Mouse (Mus musculus) erythroblast, adult 5-6 weeks (primary cell): ENCODE data around the gene Gp1ba. TPM values are rescaled to one million over a fixed set of nuclear protein-coding genes. Genes with fewer than 3 reads are reported as not detected.

ENCODE experiments used
- ATAC-seq: replicated peaks from 2 replicates; pipeline ENCODE4 v1.8.0; 2016; ENCODE audit warnings: moderate number of reproducible peaks, mild to moderate bottlenecking, moderate TSS enrichment, inconsistent platforms; ENCODE audit not compliant: poor library complexity, low FRiP score, severe bottlenecking
- total RNA-seq, 2 experiments: library from RNA; stranded (forward) in 1 of 2; stranded (reverse) in 1 of 2; fragments of 150-400 nt in 1 of 2; fragments of 200-764, 138-1000 nt in 1 of 2; gene quantifications; 2 replicates each; pipeline versions ENCODE4 v1.2.3 to v1.2.4; 2015 to 2017; ENCODE audit warnings: low replicate concordance in 2 of 2

Gp1ba gene
- total RNA-seq, 2 experiments from 2014 or later, result not detected

- no peak for ATAC-seq
Measured at GRCm38 (mm10) chr11:70652029-70652883, 13.3 kb downstream of the Gp1ba start.

- ATAC-seq, result no peak
Measured at GRCm38 (mm10) chr11:70652884-70653344, 14.0 kb downstream of the Gp1ba start.

DNA sequence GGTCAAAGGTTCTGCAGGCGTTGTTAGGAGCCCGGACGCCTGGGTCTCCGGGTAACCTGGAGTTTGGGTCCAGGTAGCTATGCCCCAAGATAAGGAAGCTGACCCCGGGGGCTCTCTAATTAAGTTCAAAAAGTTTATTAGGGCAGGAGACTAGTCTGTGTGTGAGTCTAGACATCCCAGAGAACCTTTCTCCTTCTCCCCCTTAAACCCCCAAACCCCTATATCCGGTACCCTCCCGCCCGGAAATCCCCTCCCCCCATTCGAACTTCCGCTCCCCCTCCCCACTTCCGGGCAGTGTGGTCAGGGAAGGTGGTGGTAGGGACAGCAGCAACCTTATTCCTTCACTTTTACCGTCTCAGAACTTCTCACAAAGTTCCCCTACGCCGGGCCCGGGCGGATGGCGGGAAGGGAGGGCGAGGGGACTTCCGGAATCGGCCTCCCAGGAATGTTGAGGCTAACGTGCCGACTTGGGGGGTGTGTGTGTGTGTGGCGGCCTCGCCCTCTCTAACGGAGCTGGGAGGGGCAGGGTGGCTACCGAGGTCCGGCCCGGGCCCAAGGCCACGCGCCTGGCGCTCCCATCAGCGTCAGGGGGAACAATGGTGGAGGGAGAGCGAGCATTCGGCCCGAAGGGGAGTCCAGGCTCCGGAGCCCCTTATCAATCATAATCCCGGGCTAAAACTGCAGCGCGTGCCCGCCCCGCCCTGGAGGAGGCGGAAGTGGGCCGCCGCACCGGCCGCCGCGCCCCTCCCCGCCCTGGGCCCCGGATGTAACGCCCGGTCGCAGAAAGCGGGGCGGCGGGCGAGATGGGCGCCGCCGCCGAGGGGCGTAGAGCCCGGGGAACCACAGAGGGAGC lies 14.6 kb downstream of the Gp1ba start:
- peak; percentile 47 for ATAC-seq

DNA sequence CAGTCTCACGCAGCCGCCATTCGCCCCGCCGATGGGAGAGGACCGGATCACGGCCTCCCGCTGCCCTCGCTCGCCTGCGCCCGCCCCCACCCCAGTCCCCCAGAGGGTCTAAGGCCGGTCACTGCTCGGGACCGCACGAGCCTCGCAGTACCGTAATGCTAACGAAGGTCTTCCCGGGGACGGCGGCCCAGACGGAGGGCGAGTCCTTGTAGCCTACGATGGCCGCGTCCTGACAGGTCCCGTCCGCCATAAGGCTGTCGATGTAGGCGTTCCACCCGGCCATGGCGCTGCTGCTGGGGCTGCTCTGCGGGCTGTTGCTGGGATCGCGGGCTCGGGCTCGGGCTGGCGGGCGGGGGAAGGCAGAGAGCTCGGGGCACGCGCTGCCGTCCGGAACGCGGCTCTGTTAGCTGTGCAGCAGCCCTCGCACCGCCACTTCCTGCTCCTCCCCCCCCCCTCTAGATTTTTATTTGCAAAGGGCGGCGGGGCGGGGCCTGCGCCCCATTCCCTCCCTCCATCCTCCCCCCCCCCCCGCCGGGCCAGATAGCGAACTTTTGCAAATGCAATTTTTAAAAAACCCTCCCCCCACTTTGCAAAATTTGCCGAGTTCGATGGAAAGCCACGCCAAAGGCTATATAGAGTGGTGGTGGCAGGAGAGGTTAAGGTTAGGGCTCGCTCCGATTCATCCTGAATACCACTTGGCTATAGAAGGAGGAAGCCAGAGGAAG lies 15.4 kb downstream of the Gp1ba start, which contains the start of gene Pfn1:
Pfn1 (minus strand) TSS at position 447 of the 725 bp plus-strand sequence.
- ATAC-seq, result peak; percentile 48

DNA sequence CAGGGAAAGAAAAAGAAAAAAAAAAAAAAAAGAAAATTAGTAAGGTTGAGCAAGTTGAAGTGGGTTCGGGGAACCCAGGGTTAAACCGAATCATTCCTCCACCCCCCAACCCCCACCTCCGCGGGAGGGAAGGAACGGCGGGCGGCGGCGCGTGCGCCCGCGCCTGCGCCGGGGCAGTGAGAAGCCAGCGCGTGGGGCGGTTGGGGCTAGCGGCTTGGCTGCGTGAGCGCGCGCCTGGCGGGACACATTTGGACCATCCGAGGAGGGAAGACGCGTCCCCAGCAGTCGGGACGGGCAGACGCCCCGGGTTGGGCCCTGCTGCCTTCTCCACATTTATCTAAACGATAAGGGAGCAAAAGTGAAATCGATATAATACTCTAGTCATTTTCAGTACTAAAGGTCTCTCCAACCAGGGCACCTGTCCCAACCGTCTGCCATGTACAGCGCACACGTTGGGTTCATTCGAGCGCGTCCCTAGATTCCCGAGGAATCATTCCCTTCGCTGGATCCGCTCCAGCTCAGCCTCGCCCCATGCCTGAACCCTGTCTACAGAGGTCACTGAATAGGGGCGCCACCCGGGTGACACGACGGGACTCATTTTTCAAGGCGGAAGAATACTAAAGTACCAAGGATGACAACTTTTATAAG lies 16.1 kb downstream of the Gp1ba start:
- peak; percentile 9; the same call in 1 of the 2 replicates for ATAC-seq

- ATAC-seq, result no peak
Measured at GRCm38 (mm10) chr11:70655571-70656455, 16.9 kb downstream of the Gp1ba start.

DNA sequence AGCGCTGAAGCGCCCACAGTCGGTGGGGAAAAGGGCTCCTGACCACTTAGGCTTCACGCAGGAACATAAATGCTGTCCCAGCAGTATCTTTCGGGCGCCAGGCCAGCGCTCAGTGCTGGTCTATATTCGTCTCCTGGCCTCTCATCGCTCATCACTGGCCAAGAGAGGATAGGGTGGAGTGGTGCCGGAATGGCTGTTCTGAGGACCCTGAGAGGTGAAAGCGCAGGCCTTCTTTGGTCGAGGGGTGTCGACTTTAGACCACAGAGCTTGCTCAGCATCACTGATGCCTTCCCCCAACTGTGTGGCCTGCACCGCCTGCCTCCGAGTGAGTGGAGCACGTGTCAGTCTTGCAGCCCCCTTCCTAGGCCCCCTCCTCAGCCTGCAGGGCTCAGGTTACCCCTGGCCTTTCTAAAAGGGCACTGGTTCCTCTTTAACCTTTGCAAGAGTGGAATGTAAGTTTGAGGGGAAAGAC lies 17.6 kb downstream of the Gp1ba start:
- ATAC-seq, result no peak

DNA sequence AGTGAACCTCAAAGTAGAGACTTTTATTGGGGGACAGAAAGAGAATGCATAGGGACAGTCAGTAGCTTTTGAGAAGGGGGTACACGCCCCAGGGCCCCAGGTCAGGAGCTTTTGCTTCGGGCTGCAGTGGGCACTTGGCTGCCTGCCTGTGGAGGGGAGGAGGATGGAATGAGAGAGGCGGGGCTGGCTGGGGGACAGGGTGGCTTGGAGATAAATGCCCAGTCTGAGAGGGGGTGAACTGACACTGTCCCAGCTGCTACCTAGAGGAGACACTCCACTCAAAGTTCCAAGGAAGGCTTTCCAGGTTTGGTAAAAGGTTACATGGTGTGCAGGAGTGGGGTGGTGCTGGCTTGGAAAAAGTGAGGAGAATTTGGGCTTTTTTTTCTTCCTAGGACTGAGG lies 18.0 kb downstream of the Gp1ba start, which contains the start of gene Eno3:
Eno3 (plus strand) TSS at position 239 of the 400 bp plus-strand sequence.
- no peak for ATAC-seq

DNA sequence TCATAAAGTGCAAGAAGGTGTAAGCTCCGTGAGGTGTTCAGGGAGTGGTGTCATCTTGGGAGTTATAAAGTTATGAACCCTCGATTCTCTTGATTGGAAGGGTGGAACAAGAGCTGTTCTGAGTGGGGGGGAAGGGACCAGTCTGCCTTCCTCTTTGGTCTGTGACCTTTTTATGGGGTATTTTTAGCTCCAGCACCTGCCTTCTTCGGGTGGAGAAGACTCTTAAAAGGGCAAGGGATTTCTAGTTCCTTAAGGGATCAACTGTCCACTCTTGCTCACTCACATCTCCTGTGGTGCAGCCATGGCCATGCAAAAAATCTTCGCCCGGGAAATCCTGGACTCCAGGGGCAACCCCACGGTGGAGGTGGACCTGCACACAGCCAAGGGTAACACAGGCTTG lies 18.7 kb downstream of the Gp1ba start:
- no peak for ATAC-seq

DNA sequence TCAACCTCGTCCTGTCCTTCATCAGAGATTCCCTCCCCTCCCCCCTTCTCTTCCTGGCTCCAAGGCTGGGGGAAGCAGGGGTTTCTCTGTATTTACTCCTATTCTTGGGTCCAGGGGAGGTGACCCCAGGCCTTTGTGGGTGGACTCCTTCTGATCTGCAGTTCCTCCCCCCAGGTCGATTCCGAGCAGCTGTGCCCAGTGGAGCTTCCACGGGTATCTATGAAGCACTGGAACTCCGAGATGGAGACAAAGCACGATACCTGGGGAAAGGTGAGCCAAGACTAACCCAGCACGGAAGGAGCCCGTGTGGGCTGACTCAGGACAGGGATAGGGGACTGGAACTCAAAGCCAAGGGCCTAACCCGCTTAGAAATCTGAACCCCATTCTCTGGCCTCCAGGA lies 19.1 kb downstream of the Gp1ba start:
- ATAC-seq, result no peak

DNA sequence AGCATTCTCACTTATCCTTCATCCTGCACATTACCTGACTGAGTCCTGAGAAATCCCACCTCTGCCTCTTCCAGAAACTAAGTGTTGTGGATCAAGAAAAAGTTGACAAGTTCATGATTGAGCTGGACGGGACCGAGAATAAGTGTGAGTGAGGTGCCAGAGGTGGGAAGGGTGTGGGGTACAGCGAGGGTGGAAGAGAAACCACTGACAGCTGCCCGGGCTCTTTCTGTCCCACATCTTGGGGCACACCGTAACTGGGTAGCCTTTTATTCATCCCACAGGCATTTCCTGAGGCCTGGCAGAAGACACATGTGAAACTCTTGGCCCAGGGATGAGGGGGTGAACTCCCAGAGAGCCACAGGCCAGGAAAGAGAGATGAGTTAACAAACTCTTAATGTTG lies 19.6 kb downstream of the Gp1ba start:
- no peak for ATAC-seq

- ATAC-seq, result no peak
Measured at GRCm38 (mm10) chr11:70658942-70659341, 20.0 kb downstream of the Gp1ba start.

DNA sequence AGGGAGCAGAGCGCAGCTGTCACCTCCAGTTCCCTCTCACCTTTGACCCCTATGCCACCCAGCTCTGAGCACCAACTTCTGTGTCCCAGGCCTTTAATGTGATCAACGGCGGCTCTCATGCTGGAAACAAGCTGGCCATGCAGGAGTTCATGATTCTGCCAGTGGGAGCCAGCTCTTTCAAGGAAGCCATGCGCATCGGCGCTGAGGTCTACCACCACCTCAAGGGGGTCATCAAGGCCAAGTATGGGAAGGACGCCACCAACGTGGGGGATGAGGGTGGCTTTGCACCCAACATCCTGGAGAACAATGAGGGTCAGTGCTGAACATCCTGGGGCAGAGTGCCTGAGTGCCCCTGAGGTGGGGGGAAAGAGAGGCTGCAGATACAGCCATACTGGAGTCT lies 21.6 kb downstream of the Gp1ba start:
- ATAC-seq, result no peak

DNA sequence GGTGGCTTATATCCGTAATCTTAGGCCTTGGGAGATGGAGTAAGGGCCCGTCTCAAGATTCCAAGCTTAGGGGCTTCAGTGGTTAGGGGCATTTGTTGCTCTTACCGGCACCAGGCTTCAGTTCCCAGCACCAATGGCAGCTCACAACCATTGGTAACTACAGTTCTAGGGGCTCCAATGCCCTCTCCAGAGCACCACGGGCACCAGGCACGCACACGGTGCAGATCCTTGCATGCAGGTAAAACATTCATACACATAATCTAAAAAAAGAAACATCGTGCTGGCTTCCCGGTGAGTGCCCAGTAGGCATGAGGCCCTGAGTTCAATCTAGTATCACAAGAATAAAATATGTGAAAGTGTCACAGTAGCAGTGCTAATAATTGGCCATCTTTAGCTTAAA lies 24.2 kb downstream of the Gp1ba start:
- ATAC-seq, result no peak

DNA sequence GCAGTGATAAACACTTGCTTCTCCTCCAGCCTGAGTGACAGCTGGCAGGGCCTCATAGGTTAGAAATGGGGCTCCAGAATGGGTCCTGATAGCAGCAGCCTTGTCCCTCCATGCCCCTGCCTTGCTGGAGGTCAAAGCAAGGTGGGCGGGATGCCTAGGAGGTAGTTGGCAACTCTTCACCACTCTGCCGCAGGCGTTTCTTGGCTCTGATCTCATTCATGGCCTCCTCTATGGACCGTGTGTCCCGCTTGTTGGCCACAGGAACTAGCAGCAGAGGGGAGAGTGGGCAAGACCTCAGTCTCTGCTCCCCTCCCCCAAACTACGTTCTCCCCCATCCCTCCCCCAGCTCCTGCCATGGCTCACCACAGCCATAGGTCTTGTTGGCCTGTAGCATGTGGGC lies 25.0 kb downstream of the Gp1ba start:
- ATAC-seq, result no peak

GRCm38 (mm10) chr11:70664741-70665140 lies 25.8 kb downstream of the Gp1ba start:
- ATAC-seq, result no peak

GRCm38 (mm10) chr11:70666687-70667086 lies 27.8 kb downstream of the Gp1ba start:
- no peak for ATAC-seq
